Mouse (Mus musculus) forebrain, embryonic 12.5 days (tissue): ENCODE measurements at regions not wholly inside any gene's neighbourhood (a gene's known extent, or its start where the extent isn't known, plus 50 kb on each side); places are given as distances from the start of the nearest gene placed in this dataset.

Source experiments
- ATAC-seq: fragments of 200-750 bp; cut with Nextera tagmentation; 2 replicates; pipeline ENCODE4 v1.8.0; 2017; ENCODE audit warnings: moderate TSS enrichment; ENCODE audit not compliant: low FRiP score
- H3K27ac ChIP-seq: fragments of 300-500 bp; sonication (generic); 2 replicates; pipeline ENCODE4 v1.5.1; 2016; ENCODE audit warnings: mild to moderate bottlenecking
- H3K27me3 ChIP-seq: fragments of 300-500 bp; sonication (generic); 2 replicates; pipeline ENCODE4 v1.6.1; 2016; ENCODE audit warnings: mild to moderate bottlenecking
- H3K36me3 ChIP-seq: fragments of 300-500 bp; sonication (generic); replicated peaks from 2 replicates; pipeline ENCODE4 v1.6.1; 2016; ENCODE audit warnings: mild to moderate bottlenecking
- H3K4me1 ChIP-seq: fragments of 300-500 bp; sonication (generic); 2 replicates; pipeline ENCODE4 v1.6.1; 2016
- H3K4me2 ChIP-seq: fragments of 300-500 bp; sonication (generic); 2 replicates; pipeline ENCODE4 v1.6.1; 2016; ENCODE audit warnings: mild to moderate bottlenecking, moderate library complexity
- H3K4me3 ChIP-seq: fragments of 300-500 bp; sonication (generic); replicated peaks from 2 replicates; pipeline ENCODE4 v1.5.1; 2016; ENCODE audit warnings: mild to moderate bottlenecking
- H3K9ac ChIP-seq: fragments of 300-500 bp; sonication (generic); 2 replicates; pipeline ENCODE4 v1.6.1; 2016; ENCODE audit warnings: mild to moderate bottlenecking
- H3K9me3 ChIP-seq: fragments of 300-500 bp; sonication (generic); 2 replicates; pipeline ENCODE4 v1.6.1; 2016
- WGBS: fragments of 180-500 bp; shearing (Covaris S2); methylation state at CpG from one replicate; pipeline ENCODE4 v1.1.7; 2016; 5-methylcytosine and 5-hydroxymethylcytosine counted together

DNA sequence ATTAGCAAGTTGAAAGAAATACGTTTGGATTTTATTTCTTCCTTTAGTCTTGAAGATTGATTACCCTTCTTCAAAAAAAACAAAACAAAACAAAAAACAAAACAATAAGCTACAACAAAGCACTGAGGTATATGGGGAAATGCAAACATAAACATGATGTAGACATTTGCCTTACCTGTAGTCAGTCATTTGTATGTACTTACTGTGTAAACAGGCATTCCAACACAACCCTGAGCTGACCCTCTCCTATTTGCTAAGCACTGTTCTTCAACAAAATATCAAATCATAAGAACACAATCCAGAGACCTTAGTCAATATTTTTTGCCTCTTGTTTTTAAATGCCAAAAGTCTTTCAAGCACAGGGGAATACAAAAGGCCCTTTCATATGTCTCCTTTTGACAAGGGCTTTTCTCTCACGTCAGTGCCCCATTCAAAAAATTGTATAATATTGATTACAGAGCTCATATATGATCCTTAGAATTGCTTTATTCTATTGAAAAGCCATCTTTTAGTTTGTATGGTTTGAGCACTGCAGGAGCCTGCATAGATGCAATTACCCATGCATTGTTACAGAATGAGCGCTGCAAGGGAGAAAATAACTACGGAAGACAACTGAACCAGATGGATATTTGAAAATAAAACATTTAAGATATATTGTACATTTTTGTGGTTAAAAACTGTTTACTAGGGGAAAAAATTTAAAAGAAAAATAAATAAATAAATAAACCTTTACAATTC, 326.2 kb downstream of the Csnka2ip start:
- no peak overlapping the region for H3K9ac ChIP-seq
- peak; percentile 45; the same call in 1 of the 2 replicates for ATAC-seq
- no peak overlapping the region for H3K27ac ChIP-seq
- H3K4me3 ChIP-seq: no peak overlapping the region
- no peaks in the 10 kb centered on the region for H3K9me3 ChIP-seq
- WGBS: 25% methylated on average over 4 of the region's 4 CpGs
- peaks cover 14% of the 10 kb centered on the region for H3K4me1 ChIP-seq
- no peak overlapping the region for H3K4me2 ChIP-seq
- H3K27me3 ChIP-seq: no peaks in the 10 kb centered on the region
- H3K36me3 ChIP-seq: no peaks in the 10 kb centered on the region

DNA sequence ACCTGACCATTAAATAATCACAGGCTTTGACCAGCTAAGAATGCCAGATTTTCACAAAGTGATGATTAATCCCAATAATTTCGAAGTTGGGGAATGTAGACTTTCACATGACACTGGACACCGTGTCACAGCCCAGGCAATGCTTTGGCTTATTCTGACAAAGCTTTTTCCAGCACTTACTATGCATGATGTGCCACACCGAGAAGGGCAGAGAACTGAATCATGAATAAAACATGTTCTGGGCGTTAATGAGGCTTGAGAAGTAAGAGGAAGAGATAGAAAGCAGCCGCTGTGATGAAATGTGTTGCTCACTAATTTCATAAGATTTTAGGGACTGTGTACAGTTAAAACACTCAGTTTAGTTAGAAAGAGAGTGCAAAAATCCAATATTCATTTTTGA, 326.8 kb downstream of the Csnka2ip start:
- Histone ChIP-seq H3K27me3 (no peaks in the 10 kb centered on the region), H3K9ac (no peak overlapping the region), H3K4me1 (peaks cover 14% of the 10 kb centered on the region), H3K9me3 (no peaks in the 10 kb centered on the region), H3K36me3 (no peaks in the 10 kb centered on the region), H3K4me2 (no peak overlapping the region), H3K27ac (no peak overlapping the region), H3K4me3 (no peak overlapping the region)
- WGBS: 20% methylated on average over 5 of the region's 5 CpGs
- peak; percentile 90 for ATAC-seq

DNA sequence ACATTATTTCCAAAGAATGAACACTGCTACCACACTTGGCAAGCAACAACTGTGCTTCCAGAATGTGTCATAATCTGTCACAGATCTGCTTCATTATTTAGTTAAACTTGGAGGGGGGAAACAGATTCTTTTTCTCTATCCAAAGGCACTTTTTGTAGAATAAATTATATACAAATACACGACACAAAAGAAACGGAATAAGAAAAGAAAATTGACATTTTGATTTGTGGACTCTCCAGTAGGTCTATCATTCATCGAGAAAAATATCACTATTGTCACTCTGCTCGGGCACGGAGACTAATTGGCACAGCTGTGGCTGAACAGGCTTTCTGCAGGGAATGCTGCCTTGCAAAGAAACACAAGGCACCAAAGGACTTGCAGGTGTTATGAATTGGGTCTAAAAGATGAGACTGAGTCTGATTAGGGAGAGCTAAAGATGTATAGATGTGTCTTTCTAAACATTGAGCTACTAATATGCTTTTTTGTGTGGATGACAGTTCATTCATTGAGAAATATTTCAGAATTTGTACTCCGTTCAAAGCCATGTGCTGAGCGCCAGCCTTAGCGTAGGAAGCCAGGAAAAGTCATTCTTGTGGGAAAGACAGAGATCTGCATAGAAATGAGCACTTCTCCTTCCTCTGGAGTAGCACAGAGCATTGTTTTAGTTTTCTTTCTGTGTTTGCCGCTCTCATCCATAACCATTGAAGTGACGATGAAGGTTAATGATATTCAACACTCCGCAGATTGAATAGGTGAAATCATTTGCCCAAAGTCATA, 337.1 kb downstream of the Csnka2ip start:
- H3K27ac ChIP-seq: 0 out of 2 replicates have a peak overlapping the region, but pooled peaks have one; percentile 56
- ATAC-seq: peak; percentile 72; the same call in 1 of the 2 replicates
- no peaks in the 10 kb centered on the region for H3K36me3 ChIP-seq
- no peaks in the 10 kb centered on the region for H3K9me3 ChIP-seq
- no peak overlapping the region for H3K9ac ChIP-seq
- peaks cover 5% of the 10 kb centered on the region; the same call in 1 of the 2 replicates for H3K4me1 ChIP-seq
- H3K4me3 ChIP-seq: no peak overlapping the region
- WGBS: 44% methylated on average over 11 of the region's 11 CpGs
- H3K4me2 ChIP-seq: no peak overlapping the region
- H3K27me3 ChIP-seq: no peaks in the 10 kb centered on the region

DNA sequence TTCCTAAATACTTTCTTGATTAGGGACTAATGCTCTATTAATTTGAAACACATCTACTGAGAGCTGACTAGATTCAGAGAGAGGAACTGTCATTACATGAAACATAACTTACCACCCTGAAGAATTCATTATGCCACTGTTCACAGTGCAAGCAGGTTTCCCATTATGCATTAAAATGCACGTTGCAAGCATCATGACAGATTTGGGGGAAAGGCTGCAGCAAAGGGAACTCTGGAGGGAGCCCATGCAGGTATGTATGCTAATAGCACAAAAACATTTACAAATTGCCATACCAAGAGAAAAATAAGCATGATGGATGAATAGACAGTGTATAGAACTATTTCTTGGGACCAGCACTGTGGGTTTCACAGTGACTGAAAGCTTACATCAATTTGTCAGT, 351.1 kb downstream of the Csnka2ip start:
- no peak for ATAC-seq
- no peaks in the 10 kb centered on the region for H3K27me3 ChIP-seq
- WGBS: 56% methylated on average over 1 of the region's 1 CpGs
- no peak overlapping the region for H3K4me3 ChIP-seq
- H3K27ac ChIP-seq: no peak overlapping the region
- H3K4me1 ChIP-seq: no peaks in the 10 kb centered on the region
- no peak overlapping the region for H3K9ac ChIP-seq
- no peaks in the 10 kb centered on the region for H3K36me3 ChIP-seq
- H3K4me2 ChIP-seq: no peak overlapping the region
- no peaks in the 10 kb centered on the region for H3K9me3 ChIP-seq

DNA sequence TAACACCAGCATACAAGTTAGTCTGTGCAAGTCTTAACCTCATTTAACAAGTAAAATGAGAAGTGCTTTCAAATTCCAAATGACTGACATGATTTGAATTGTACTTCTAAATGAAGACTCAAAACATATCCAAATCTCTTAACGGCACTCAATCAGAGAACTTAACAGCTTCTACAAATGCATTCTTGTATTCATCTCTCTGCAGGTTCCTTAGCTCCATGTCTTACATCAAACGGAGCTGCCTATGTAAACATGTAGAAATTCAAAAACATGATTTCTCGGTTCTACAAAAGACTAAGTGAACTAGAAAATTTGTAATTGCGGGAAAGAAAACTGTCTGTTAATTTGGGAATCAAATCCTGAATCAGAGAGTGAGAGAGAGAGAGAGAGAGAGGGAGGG, 353.5 kb downstream of the Csnka2ip start:
- Histone ChIP-seq H3K36me3 (no peaks in the 10 kb centered on the region), H3K9ac (no peak overlapping the region), H3K4me3 (no peak overlapping the region), H3K4me2 (no peak overlapping the region), H3K27ac (no peak overlapping the region), H3K4me1 (no peaks in the 10 kb centered on the region), H3K9me3 (no peaks in the 10 kb centered on the region), H3K27me3 (no peaks in the 10 kb centered on the region)
- 21% methylated on average over 4 of the region's 4 CpGs for WGBS
- ATAC-seq: peak; percentile 51; the same call in 1 of the 2 replicates

DNA sequence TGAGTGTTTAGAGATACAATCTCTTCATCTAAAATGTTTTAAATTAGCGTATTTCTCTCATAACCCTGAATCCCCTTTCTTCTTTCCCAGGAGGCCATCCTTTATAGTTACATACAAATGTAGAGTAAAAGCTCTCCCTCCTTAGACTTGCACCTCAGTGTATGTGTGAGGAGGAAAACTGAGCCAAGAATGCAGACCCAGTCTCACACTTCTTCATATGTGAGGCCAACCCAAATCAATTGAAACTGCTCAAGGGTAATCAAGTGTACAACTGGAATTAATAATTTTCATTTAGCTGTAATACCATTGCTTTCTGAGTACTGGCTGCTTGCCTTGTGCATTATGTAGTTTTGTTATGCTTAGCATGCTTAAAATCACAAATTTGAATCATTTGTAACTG, 356.3 kb downstream of the Csnka2ip start:
- Histone ChIP-seq H3K4me2 (no peak overlapping the region), H3K4me3 (no peak overlapping the region), H3K27ac (no peak overlapping the region), H3K27me3 (no peaks in the 10 kb centered on the region), H3K4me1 (no peaks in the 10 kb centered on the region), H3K9ac (no peak overlapping the region), H3K36me3 (no peaks in the 10 kb centered on the region), H3K9me3 (no peaks in the 10 kb centered on the region)
- ATAC-seq: no peak
- WGBS: 90% methylated on average over 1 of the region's 1 CpGs

DNA sequence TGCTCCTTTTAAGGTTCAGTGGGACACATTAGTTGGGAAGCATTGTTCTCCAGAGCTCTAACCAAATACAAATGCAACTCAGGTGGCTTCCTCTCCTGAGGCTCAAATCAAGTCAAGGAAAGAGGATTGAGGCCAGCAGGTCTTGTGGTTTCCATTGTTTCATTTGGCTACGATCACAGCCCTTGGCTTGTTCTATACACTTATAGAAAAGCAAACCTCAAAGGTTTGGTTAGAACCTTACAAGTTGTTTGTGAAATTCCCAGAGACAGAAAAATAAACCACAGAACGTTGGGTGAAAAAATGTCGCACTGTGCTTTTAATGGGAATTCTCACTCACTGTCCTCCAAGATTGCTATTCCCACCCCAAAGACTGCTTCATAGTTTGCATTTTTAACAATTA, 360.4 kb upstream of the Epha3 start:
- Histone ChIP-seq H3K27me3 (no peaks in the 10 kb centered on the region), H3K9me3 (no peaks in the 10 kb centered on the region), H3K27ac (no peak overlapping the region), H3K9ac (no peak overlapping the region), H3K4me2 (no peak overlapping the region), H3K36me3 (no peaks in the 10 kb centered on the region), H3K4me3 (no peak overlapping the region), H3K4me1 (no peaks in the 10 kb centered on the region)
- no peak for ATAC-seq
- 85% methylated on average over 3 of the region's 3 CpGs for WGBS

DNA sequence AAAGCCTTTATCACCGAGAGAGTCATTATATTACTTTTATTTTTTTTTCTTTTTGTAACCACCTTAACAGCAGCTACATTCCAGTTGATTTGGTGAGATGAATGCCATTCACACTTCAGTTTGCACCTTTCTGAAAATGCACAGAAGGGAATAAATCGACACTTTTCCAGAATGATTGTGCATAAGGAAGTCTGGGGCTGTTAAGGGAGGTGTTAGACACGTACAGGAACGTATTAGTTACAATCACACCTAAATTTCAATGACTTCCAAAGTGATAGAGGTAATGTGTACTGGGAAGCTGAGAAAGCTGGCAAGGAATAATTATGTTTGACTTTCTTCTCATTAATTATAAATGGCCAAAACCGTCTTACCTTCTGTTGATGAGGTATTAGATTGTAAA, 352.7 kb upstream of the Epha3 start:
- 70% methylated on average over 5 of the region's 5 CpGs for WGBS
- Histone ChIP-seq H3K4me3 (no peak overlapping the region), H3K27me3 (no peaks in the 10 kb centered on the region), H3K9ac (no peak overlapping the region), H3K27ac (no peak overlapping the region), H3K36me3 (no peaks in the 10 kb centered on the region), H3K4me1 (no peaks in the 10 kb centered on the region), H3K4me2 (no peak overlapping the region), H3K9me3 (no peaks in the 10 kb centered on the region)
- no peak; the same call in 1 of the 2 replicates for ATAC-seq

DNA sequence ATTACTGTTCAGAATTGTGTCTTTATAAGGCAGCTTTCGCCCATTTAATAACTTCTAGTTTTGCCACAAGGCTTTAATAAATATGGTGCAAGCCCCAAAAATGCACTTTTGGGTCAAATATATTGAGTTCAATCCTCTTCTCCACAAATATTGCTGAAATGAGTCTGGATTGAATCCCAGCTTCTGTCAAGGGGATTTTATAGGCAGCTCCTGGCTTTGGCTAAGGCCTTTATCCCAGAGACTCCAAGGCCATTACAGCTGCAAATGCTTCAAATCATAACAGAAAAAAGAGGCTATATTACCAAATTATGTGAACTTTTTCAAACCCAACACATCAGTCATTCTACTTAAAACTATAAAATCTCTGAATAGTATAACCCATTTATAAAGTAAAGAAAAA, 347.9 kb upstream of the Epha3 start:
- Histone ChIP-seq H3K4me1 (no peaks in the 10 kb centered on the region), H3K27ac (no peak overlapping the region), H3K4me2 (no peak overlapping the region), H3K9me3 (no peaks in the 10 kb centered on the region), H3K27me3 (no peaks in the 10 kb centered on the region), H3K4me3 (no peak overlapping the region), H3K9ac (no peak overlapping the region), H3K36me3 (no peaks in the 10 kb centered on the region)
- ATAC-seq: no peak
- 94% methylated on average over 1 of the region's 1 CpGs for WGBS

DNA sequence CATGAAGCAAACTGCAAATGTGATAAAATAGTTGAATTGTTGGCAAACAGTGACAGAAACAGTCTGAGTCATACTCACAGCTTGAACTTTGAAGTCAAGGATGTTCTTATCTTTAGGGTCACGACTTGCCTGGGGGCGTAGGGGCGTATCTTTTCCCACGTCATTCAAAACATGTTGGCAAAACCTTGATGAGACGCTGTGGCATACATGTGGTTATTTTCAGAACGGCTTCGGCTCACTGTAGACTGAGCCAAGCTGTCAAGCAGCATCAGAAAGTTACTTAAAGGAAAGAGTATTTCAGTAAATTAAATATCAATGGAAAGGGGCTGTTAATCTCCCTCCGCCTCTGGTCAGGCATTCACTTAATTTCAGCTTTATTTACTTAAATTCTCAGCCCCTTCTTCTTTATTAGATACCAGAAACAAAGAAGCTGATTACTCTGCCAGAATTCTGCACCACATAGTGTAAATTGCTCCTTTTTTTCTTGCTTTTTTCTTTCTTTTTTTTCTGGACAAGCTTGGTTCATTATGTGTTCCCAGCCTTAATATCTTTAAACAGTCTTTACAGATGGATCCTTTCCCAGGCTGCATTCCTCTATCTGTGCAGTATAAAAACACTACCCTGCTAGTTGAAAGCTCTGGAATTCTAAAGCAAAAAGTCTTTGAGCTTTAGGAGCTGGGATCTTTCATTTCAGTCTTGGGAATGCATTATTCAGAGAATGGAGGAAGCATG, 302.9 kb upstream of the Epha3 start:
- H3K9ac ChIP-seq: no peak overlapping the region
- no peaks in the 10 kb centered on the region for H3K9me3 ChIP-seq
- peak; percentile 60; the same call in 1 of the 2 replicates for ATAC-seq
- H3K27me3 ChIP-seq: no peaks in the 10 kb centered on the region
- peaks cover 12% of the 10 kb centered on the region for H3K4me1 ChIP-seq
- no peak overlapping the region for H3K4me2 ChIP-seq
- H3K4me3 ChIP-seq: no peak overlapping the region
- WGBS: 32% methylated on average over 8 of the region's 8 CpGs
- no peak overlapping the region for H3K27ac ChIP-seq
- H3K36me3 ChIP-seq: no peaks in the 10 kb centered on the region

DNA sequence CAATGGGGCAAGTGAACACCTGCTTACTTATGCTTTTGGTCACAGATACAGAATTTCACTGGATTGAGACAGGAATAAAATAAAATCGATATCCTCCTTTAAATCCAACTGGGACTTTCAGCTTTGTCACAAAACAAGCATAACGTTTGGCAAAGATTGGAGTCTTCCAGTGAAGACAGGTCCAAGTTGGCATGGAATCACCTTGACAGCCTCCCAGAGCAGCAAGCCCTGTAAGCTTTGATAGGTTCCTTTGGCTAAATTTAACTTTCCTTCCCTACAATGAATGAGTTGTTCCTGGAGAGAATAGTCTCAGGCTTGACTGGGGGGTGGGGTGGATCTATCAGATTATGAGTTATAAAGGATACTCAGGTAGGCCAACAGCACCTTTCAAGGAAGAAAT, 302.1 kb upstream of the Epha3 start:
- Histone ChIP-seq H3K4me3 (no peak overlapping the region), H3K9me3 (no peaks in the 10 kb centered on the region), H3K9ac (no peak overlapping the region), H3K27me3 (no peaks in the 10 kb centered on the region), H3K36me3 (no peaks in the 10 kb centered on the region), H3K27ac (no peak overlapping the region), H3K4me2 (no peak overlapping the region), H3K4me1 (peaks cover 12% of the 10 kb centered on the region)
- 85% methylated on average over 2 of the region's 2 CpGs for WGBS
- ATAC-seq: no peak

DNA sequence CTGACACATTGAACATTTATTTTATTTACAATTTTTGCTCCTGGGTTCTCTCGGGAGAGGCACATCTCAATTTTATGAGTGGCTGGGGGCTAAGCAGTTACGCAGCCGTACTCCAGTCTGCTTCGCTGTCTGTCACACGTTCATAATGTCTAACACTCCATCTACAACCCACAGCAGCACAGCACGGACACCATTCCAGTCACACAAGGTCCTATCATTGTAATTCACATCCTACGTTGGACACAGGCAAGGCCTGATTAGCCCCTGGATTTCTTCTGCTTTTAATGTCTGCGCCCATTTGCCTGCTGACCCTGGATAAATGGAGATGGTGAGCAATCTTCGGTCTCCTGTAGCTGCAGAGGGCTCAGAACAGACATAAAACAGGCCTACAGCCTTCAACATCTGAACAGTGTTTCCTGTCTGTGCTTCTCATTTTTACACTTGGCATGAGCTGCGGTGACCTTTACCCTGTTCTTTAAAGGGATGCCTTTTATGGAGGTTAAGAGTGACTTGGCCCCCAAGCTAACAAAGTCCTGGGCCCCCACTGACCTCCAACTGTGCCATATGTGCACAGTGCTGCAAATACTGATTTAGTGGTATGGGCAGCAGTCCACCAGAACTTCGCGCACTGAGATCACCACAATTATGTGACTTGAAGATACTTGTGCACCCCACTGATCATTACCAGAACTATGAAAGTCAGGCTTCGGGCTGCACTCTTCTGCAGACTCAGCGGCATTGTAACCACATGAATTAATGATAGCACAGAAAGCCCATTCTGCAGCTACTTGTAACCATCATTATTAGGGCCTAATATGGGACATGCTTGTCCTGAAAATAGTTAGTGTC, 281.9 kb upstream of the Epha3 start:
- H3K4me2 ChIP-seq: no peak overlapping the region
- H3K4me3 ChIP-seq: no peak overlapping the region
- no peak for ATAC-seq
- no peak overlapping the region for H3K27ac ChIP-seq
- H3K27me3 ChIP-seq: no peaks in the 10 kb centered on the region
- no peak overlapping the region for H3K9ac ChIP-seq
- H3K36me3 ChIP-seq: no peaks in the 10 kb centered on the region
- no peaks in the 10 kb centered on the region for H3K9me3 ChIP-seq
- no peaks in the 10 kb centered on the region for H3K4me1 ChIP-seq
- 86% methylated on average over 14 of the region's 14 CpGs for WGBS
